Mouse (Mus musculus) thymus, postnatal 36 days (tissue): ENCODE data around the gene Cox8b.
"Not testable (repeated sequence)": the region's sequence is repeated elsewhere in the genome, so short reads cannot be mapped to it uniquely, and the experiment has no call there.

Experiments
- DNase-seq, 2 experiments: peaks; one replicate each; pipeline ENCODE4 v3.0.0; 2022; ENCODE audit warnings: mixed read lengths in 2 of 2

Cox8b gene

GRCm38 (mm10) chr7:140912846-140913482 lies 12.7 kb upstream of the Cox8b start:
- DNase-seq = no peak

- DNase-seq = no peak
Observed at GRCm38 (mm10) chr7:140912293-140912692, 12.0 kb upstream of the Cox8b start.

- DNase-seq = peak; percentile 73 to 77
Observed at GRCm38 (mm10) chr7:140908634-140909107, 8.4 kb upstream of the Cox8b start.

- DNase-seq = no peak
Observed at GRCm38 (mm10) chr7:140908181-140908580, 7.9 kb upstream of the Cox8b start.

GRCm38 (mm10) chr7:140907697-140908096 lies 7.5 kb upstream of the Cox8b start:
- DNase-seq = no peak

- DNase-seq = no peak
Observed at GRCm38 (mm10) chr7:140907131-140907530, 6.9 kb upstream of the Cox8b start.

- DNase-seq = no peak
Observed at GRCm38 (mm10) chr7:140905642-140906081, 5.4 kb upstream of the Cox8b start.

GRCm38 (mm10) chr7:140903212-140903611 lies 3.0 kb upstream of the Cox8b start:
- DNase-seq = peak; percentile 71 to 81

- DNase-seq = no peak
Observed at GRCm38 (mm10) chr7:140902036-140902875, 2.0 kb upstream of the Cox8b start.

GRCm38 (mm10) chr7:140899121-140899520 lies 1.1 kb downstream of the Cox8b start:
- DNase-seq = no peak

- DNase-seq = no peak
Observed at GRCm38 (mm10) chr7:140897863-140898262, 2.4 kb downstream of the Cox8b start.

GRCm38 (mm10) chr7:140894611-140895010 lies 5.6 kb downstream of the Cox8b start:
- no peak for DNase-seq

GRCm38 (mm10) chr7:140894031-140894430 lies 6.2 kb downstream of the Cox8b start:
- DNase-seq = no peak

GRCm38 (mm10) chr7:140890636-140891035 lies 9.6 kb downstream of the Cox8b start:
- not testable (repeated sequence) for DNase-seq

- DNase-seq = no peak
Observed at GRCm38 (mm10) chr7:140882469-140882803, 17.8 kb downstream of the Cox8b start.

- DNase-seq = peak; percentile 91 to 93
Observed at GRCm38 (mm10) chr7:140881696-140882468, 18.4 kb downstream of the Cox8b start, which contains the start of the genes Psmd13 and Sirt3. Gene Psmd13 (plus strand): TSS chr7:140881968. Gene Sirt3 (minus strand): TSS chr7:140882309.

- DNase-seq = no peak
Observed at GRCm38 (mm10) chr7:140880865-140881515, 19.3 kb downstream of the Cox8b start.

- DNase-seq = no peak
Observed at GRCm38 (mm10) chr7:140880419-140880818, 19.8 kb downstream of the Cox8b start.

- DNase-seq = no peak
Observed at GRCm38 (mm10) chr7:140879355-140879754, 20.9 kb downstream of the Cox8b start.

GRCm38 (mm10) chr7:140877364-140877763 lies 22.9 kb downstream of the Cox8b start:
- no peak for DNase-seq

GRCm38 (mm10) chr7:140874224-140874623 lies 26.0 kb downstream of the Cox8b start:
- no peak for DNase-seq

- DNase-seq = no peak
Observed at GRCm38 (mm10) chr7:140864761-140865160, 35.5 kb downstream of the Cox8b start.

GRCm38 (mm10) chr7:140860728-140861127 lies 39.5 kb downstream of the Cox8b start:
- no peak for DNase-seq
